Mouse (Mus musculus): ENCODE results near the gene Frmd4b. TPM values are rescaled to one million over a fixed set of nuclear protein-coding genes. Genes with fewer than 3 reads are reported as not detected.

Frmd4b gene
- polyA plus RNA-seq, 1 experiment from 2014 or later, result 15.1 TPM

- no peaks in the 10 kb centered on the region for H3K9me3 ChIP-seq (replicated peaks; ENCODE audit: control insufficient read depth, low read length, poor library complexity, severe bottlenecking)
- no peaks in the 10 kb centered on the region for H3K4me1 ChIP-seq (ENCODE audit: control insufficient read depth, insufficient read depth, low read length)
- no peaks in the 10 kb centered on the region for H3K36me3 ChIP-seq (ENCODE audit: control insufficient read depth, insufficient read depth, low read length)
- no peak overlapping the region for H3K4me2 ChIP-seq (ENCODE audit: low read length)
- H3K27me3 ChIP-seq (ENCODE audit: control insufficient read depth, insufficient read depth, low read depth, low read length), result no peaks in the 10 kb centered on the region
- ATAC-seq, result no peak
- no peak overlapping the region for H3K9ac ChIP-seq (ENCODE audit: low read depth, low read length)
- 90% methylated on average over 3 of the region's 3 CpGs for WGBS
- no peak overlapping the region for H3K27ac ChIP-seq (ENCODE audit: low read length)
- no peak overlapping the region for H3K4me3 ChIP-seq (ENCODE audit: low read depth, low read length)
These were observed 109.4 kb downstream of the Frmd4b start for GRCm38 (mm10) chr6:97507893-97508292.

GRCm38 (mm10) chr6:97506141-97506650, 111.1 kb downstream of the Frmd4b start:
- 52% methylated on average over 15 of the region's 15 CpGs for WGBS
- H3K9me3 ChIP-seq (replicated peaks; ENCODE audit: control insufficient read depth, low read length, poor library complexity, severe bottlenecking), result no peaks in the 10 kb centered on the region
- no peak overlapping the region for H3K4me3 ChIP-seq (ENCODE audit: low read depth, low read length)
- ATAC-seq, result peak; percentile 86
- no peak overlapping the region for H3K27ac ChIP-seq (ENCODE audit: low read length)
- H3K4me1 ChIP-seq (ENCODE audit: control insufficient read depth, insufficient read depth, low read length), result no peaks in the 10 kb centered on the region
- H3K27me3 ChIP-seq (ENCODE audit: control insufficient read depth, insufficient read depth, low read depth, low read length), result no peaks in the 10 kb centered on the region
- no peak overlapping the region for H3K4me2 ChIP-seq (ENCODE audit: low read length)
- H3K36me3 ChIP-seq (ENCODE audit: control insufficient read depth, insufficient read depth, low read length), result no peaks in the 10 kb centered on the region
- no peak overlapping the region for H3K9ac ChIP-seq (ENCODE audit: low read depth, low read length)

GRCm38 (mm10) chr6:97504673-97505072, 112.7 kb downstream of the Frmd4b start:
- H3K36me3 ChIP-seq (ENCODE audit: control insufficient read depth, insufficient read depth, low read length), result no peaks in the 10 kb centered on the region
- H3K27me3 ChIP-seq (ENCODE audit: control insufficient read depth, insufficient read depth, low read depth, low read length), result no peaks in the 10 kb centered on the region
- ATAC-seq, result no peak
- H3K9ac ChIP-seq (ENCODE audit: low read depth, low read length), result no peak overlapping the region
- no peaks in the 10 kb centered on the region for H3K4me1 ChIP-seq (ENCODE audit: control insufficient read depth, insufficient read depth, low read length)
- H3K27ac ChIP-seq (ENCODE audit: low read length), result no peak overlapping the region
- no peak overlapping the region for H3K4me2 ChIP-seq (ENCODE audit: low read length)
- H3K9me3 ChIP-seq (replicated peaks; ENCODE audit: control insufficient read depth, low read length, poor library complexity, severe bottlenecking), result no peaks in the 10 kb centered on the region
- no peak overlapping the region for H3K4me3 ChIP-seq (ENCODE audit: low read depth, low read length)
- WGBS, result 87% methylated on average over 5 of the region's 5 CpGs

DNA sequence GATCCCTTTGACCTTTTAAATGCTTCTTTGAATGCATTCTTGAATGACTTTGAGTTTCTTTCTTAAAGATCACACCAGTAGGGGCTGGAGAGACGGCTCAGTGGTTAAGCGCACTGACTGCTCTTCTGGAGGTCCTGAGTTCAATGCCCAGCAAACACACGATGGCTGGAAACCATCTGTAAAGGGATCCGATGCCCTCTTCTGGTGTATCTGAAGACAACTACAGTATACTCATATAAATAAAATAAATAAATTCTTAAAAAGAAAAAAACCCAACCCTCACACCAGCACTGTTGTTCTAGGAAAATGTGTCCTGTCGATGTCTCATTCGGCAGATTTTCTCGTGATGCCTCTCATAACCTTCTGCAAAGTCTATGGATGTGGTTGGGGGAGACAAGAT, 116.3 kb downstream of the Frmd4b start:
- H3K4me3 ChIP-seq (ENCODE audit: low read depth, low read length), result no peak overlapping the region
- H3K4me1 ChIP-seq (ENCODE audit: control insufficient read depth, insufficient read depth, low read length), result no peaks in the 10 kb centered on the region
- no peaks in the 10 kb centered on the region for H3K27me3 ChIP-seq (ENCODE audit: control insufficient read depth, insufficient read depth, low read depth, low read length)
- no peak for ATAC-seq
- H3K4me2 ChIP-seq (ENCODE audit: low read length), result no peak overlapping the region
- H3K36me3 ChIP-seq (ENCODE audit: control insufficient read depth, insufficient read depth, low read length), result no peaks in the 10 kb centered on the region
- H3K9me3 ChIP-seq (replicated peaks; ENCODE audit: control insufficient read depth, low read length, poor library complexity, severe bottlenecking), result no peaks in the 10 kb centered on the region
- no peak overlapping the region for H3K9ac ChIP-seq (ENCODE audit: low read depth, low read length)
- no peak overlapping the region for H3K27ac ChIP-seq (ENCODE audit: low read length)
- 85% methylated on average over 7 of the region's 7 CpGs for WGBS

DNA sequence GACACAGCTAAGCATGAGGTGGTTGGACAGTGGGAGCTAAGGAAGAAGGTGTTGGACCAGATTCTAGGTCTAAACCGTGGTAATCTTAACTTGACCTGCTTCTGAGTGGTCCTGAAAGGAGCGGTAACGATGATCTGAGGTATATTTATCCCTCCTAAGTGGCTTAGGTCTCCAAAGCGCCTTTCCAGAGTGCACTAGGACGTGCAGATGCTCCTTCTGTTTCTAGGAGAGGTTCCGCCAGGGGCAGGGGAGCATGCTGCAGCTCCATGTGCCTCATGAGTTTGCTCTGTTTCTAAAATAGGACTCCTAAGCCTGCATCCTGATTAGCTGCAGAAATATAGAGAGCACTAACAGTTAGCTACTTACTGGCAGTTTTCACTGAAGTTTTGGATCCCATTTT, 117.1 kb downstream of the Frmd4b start:
- Histone ChIP-seq H3K4me1 (ENCODE audit: control insufficient read depth, insufficient read depth, low read length) (no peaks in the 10 kb centered on the region), H3K27me3 (ENCODE audit: control insufficient read depth, insufficient read depth, low read depth, low read length) (no peaks in the 10 kb centered on the region), H3K36me3 (ENCODE audit: control insufficient read depth, insufficient read depth, low read length) (no peaks in the 10 kb centered on the region), H3K9ac (ENCODE audit: low read depth, low read length) (no peak overlapping the region), H3K4me2 (ENCODE audit: low read length) (no peak overlapping the region), H3K9me3 (replicated peaks; ENCODE audit: control insufficient read depth, low read length, poor library complexity, severe bottlenecking) (no peaks in the 10 kb centered on the region), H3K27ac (ENCODE audit: low read length) (no peak overlapping the region), H3K4me3 (ENCODE audit: low read depth, low read length) (no peak overlapping the region)
- WGBS, result 87% methylated on average over 6 of the region's 6 CpGs
- ATAC-seq, result no peak

DNA sequence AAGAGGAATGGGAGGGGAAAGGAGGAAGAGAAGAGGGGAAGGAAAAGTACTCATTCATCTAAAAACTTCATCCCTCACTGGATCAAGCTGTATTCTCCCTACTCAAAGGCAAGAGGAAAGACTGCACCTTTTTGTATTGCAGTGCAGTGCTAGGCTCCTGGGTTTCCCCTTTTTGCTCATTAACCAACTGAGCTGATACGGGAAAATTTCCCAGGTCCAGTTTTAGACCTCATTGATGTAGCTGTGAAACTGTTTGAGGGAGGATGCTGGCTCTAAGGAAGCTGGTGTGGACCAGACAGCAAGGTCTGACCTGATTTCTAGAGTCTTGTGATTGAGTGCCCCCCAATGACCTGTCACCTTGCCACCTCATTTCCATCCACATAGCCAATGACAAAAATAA, 121.3 kb downstream of the Frmd4b start:
- WGBS, result 70% methylated on average over 1 of the region's 1 CpGs
- no peak for ATAC-seq

DNA sequence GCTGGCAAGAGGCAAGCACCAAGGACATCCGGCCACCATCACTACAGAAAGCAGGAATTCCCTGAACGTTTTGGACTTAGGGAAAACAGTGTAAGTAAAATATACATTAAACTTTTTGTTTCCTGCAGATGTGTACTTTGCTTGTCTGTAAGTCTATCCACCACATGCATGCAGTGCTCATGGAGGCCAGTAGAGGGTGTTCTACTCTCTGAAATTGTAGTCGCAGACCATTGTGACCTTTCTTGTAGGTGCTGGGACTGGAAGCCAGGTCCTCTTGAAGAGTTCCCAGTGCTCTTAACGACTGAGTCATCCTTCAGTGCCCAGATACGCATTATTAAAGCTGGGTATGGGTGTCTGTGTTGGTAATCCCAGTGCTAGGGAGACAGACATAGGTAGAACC, 126.3 kb downstream of the Frmd4b start:
- 89% methylated on average over 5 of the region's 5 CpGs for WGBS
- Histone ChIP-seq H3K9ac (ENCODE audit: low read depth, low read length) (no peak overlapping the region), H3K4me3 (ENCODE audit: low read depth, low read length) (no peak overlapping the region), H3K27me3 (ENCODE audit: control insufficient read depth, insufficient read depth, low read depth, low read length) (no peaks in the 10 kb centered on the region), H3K4me2 (ENCODE audit: low read length) (no peak overlapping the region), H3K36me3 (ENCODE audit: control insufficient read depth, insufficient read depth, low read length) (no peaks in the 10 kb centered on the region), H3K4me1 (ENCODE audit: control insufficient read depth, insufficient read depth, low read length) (peaks cover 16% of the 10 kb centered on the region), H3K27ac (ENCODE audit: low read length) (no peak overlapping the region), H3K9me3 (replicated peaks; ENCODE audit: control insufficient read depth, low read length, poor library complexity, severe bottlenecking) (no peaks in the 10 kb centered on the region)
- ATAC-seq, result no peak

More for the DNA sequence above, 121.3 kb downstream of the Frmd4b start:
- Histone ChIP-seq H3K4me3 (ENCODE audit: low read depth, low read length) (no peak overlapping the region), H3K27me3 (ENCODE audit: control insufficient read depth, insufficient read depth, low read depth, low read length) (no peaks in the 10 kb centered on the region), H3K4me2 (ENCODE audit: low read length) (no peak overlapping the region), H3K9me3 (replicated peaks; ENCODE audit: control insufficient read depth, low read length, poor library complexity, severe bottlenecking) (no peaks in the 10 kb centered on the region), H3K27ac (ENCODE audit: low read length) (no peak overlapping the region), H3K4me1 (ENCODE audit: control insufficient read depth, insufficient read depth, low read length) (no peaks in the 10 kb centered on the region), H3K9ac (ENCODE audit: low read depth, low read length) (no peak overlapping the region), H3K36me3 (ENCODE audit: control insufficient read depth, insufficient read depth, low read length) (no peaks in the 10 kb centered on the region)

- ATAC-seq, result no peak
- Histone ChIP-seq H3K4me1 (ENCODE audit: control insufficient read depth, insufficient read depth, low read length) (peaks cover 16% of the 10 kb centered on the region), H3K27ac (ENCODE audit: low read length) (no peak overlapping the region), H3K9ac (ENCODE audit: low read depth, low read length) (no peak overlapping the region), H3K27me3 (ENCODE audit: control insufficient read depth, insufficient read depth, low read depth, low read length) (no peaks in the 10 kb centered on the region), H3K9me3 (replicated peaks; ENCODE audit: control insufficient read depth, low read length, poor library complexity, severe bottlenecking) (no peaks in the 10 kb centered on the region), H3K4me3 (ENCODE audit: low read depth, low read length) (no peak overlapping the region), H3K4me2 (ENCODE audit: low read length) (peak overlapping the region; percentile 100), H3K36me3 (ENCODE audit: control insufficient read depth, insufficient read depth, low read length) (no peaks in the 10 kb centered on the region)
- WGBS, result 29% methylated on average over 7 of the region's 7 CpGs
These were observed 128.5 kb downstream of the Frmd4b start for GRCm38 (mm10) chr6:97488821-97489220.

- Histone ChIP-seq H3K9ac (ENCODE audit: low read depth, low read length) (no peak overlapping the region), H3K27me3 (ENCODE audit: control insufficient read depth, insufficient read depth, low read depth, low read length) (no peaks in the 10 kb centered on the region), H3K4me3 (ENCODE audit: low read depth, low read length) (0 out of 2 replicates have a peak overlapping the region, but pooled peaks have one; percentile 60), H3K4me2 (ENCODE audit: low read length) (peak overlapping the region; percentile 100), H3K36me3 (ENCODE audit: control insufficient read depth, insufficient read depth, low read length) (no peaks in the 10 kb centered on the region), H3K4me1 (ENCODE audit: control insufficient read depth, insufficient read depth, low read length) (peaks cover 16% of the 10 kb centered on the region), H3K9me3 (replicated peaks; ENCODE audit: control insufficient read depth, low read length, poor library complexity, severe bottlenecking) (no peaks in the 10 kb centered on the region), H3K27ac (ENCODE audit: low read length) (no peak overlapping the region)
- ATAC-seq, result peak; percentile 15; the same call in 1 of the 2 replicates
- 18% methylated on average over 8 of the region's 8 CpGs for WGBS
These were observed 129.1 kb downstream of the Frmd4b start for GRCm38 (mm10) chr6:97488280-97488679.

Data from midbrain, embryonic 16.5 days (tissue).